Mouse (Mus musculus) CH12.LX (cell line): Measurements from ENCODE around the gene Nol4l. TPM values are rescaled to one million over a fixed set of nuclear protein-coding genes. Genes with fewer than 3 reads are reported as not detected.

ENCODE experiments used
- DNase-seq: peaks from one replicate; pipeline ENCODE4 v3.0.0-alpha.2; 2013; ENCODE audit errors: extremely low read depth
- H3K27ac ChIP-seq: 2 replicates; pipeline ENCODE4 v1.5.1; 2012; ENCODE audit warnings: low read depth, mild to moderate bottlenecking, control low read depth, moderate library complexity; ENCODE audit not compliant: insufficient read depth
- H3K27me3 ChIP-seq: replicated peaks from 2 replicates; pipeline ENCODE3; 2012; ENCODE audit warnings: inconsistent platforms
- H3K36me3 ChIP-seq, 2 experiments: replicated peaks in 1 of 2; 2 replicates each; pipeline versions ENCODE3 to v1.6.1; 2012; ENCODE audit warnings: inconsistent platforms in 1 of 2, low read length in 1 of 2, mild to moderate bottlenecking in 1 of 2, mixed read lengths in 1 of 2, moderate library complexity in 1 of 2; ENCODE audit not compliant: control insufficient read depth in 1 of 2, insufficient read depth in 1 of 2
- H3K4me1 ChIP-seq, 2 experiments: 2 replicates each; pipeline ENCODE4 v1.6.1; 2012; ENCODE audit warnings: inconsistent platforms in 1 of 2, moderate library complexity in 1 of 2; ENCODE audit not compliant: insufficient read depth in 2 of 2, control insufficient read depth in 1 of 2
- H3K4me2 ChIP-seq: 2 replicates; pipeline ENCODE4 v1.6.1; 2012; ENCODE audit warnings: low read depth, mild to moderate bottlenecking, control low read depth; ENCODE audit not compliant: poor library complexity, insufficient read depth, severe bottlenecking
- H3K4me3 ChIP-seq, 3 experiments: fragments of 150-350 bp in 1 of 3; sonication (generic) in 1 of 3; replicated peaks in 1 of 3; 2 replicates each; pipeline versions ENCODE3 to v1.5.1; 2011 to 2012; ENCODE audit warnings: low read depth in 2 of 3, low read length in 2 of 3, mild to moderate bottlenecking in 2 of 3, moderate library complexity in 2 of 3, control low read depth in 1 of 3, improper control_type of control experiment in 1 of 3, inconsistent platforms in 1 of 3, mixed read lengths in 1 of 3; ENCODE audit not compliant: poor library complexity in 1 of 3
- H3K79me2 ChIP-seq: replicated peaks from 2 replicates; pipeline ENCODE4 v1.6.1; 2012; ENCODE audit warnings: mild to moderate bottlenecking, moderate library complexity; ENCODE audit not compliant: control insufficient read depth, poor library complexity, insufficient read depth, severe bottlenecking; ENCODE audit errors: extremely low read depth
- H3K9ac ChIP-seq: 2 replicates; pipeline ENCODE4 v1.6.1; 2012; ENCODE audit warnings: low read depth, mild to moderate bottlenecking, control low read depth, moderate library complexity; ENCODE audit not compliant: insufficient read depth
- H3K9me3 ChIP-seq: replicated peaks from 2 replicates; pipeline ENCODE3; 2012; ENCODE audit warnings: low read length, inconsistent platforms, mixed read lengths
- E2F4 ChIP-seq: IDR thresholded peaks from 2 replicates; pipeline ENCODE4 v1.6.1; 2011; ENCODE audit warnings: low read depth, low read length, improper control_type of control experiment; ENCODE audit not compliant: insufficient replicate concordance
- ELF1 ChIP-seq: IDR thresholded peaks from 2 replicates; pipeline ENCODE4 v1.6.1; 2014; ENCODE audit warnings: low read depth, mild to moderate bottlenecking, inconsistent platforms, low read length, improper control_type of control experiment
- HCFC1 ChIP-seq: IDR thresholded peaks from 2 replicates; pipeline ENCODE4 v1.6.1; 2012; ENCODE audit warnings: low read depth, mild to moderate bottlenecking, inconsistent platforms, low read length, improper control_type of control experiment
- IRF4 ChIP-seq: IDR thresholded peaks from 2 replicates; pipeline ENCODE4 v1.6.1; 2014; ENCODE audit warnings: low read depth, mild to moderate bottlenecking, inconsistent platforms, low read length, improper control_type of control experiment
- JUN ChIP-seq: IDR thresholded peaks from 2 replicates; pipeline ENCODE4 v1.6.1; 2011; ENCODE audit warnings: low read depth, mild to moderate bottlenecking, low read length, improper control_type of control experiment, moderate library complexity; ENCODE audit not compliant: insufficient read depth
- KAT2A ChIP-seq: IDR thresholded peaks from 2 replicates; pipeline ENCODE4 v1.6.1; 2012; ENCODE audit warnings: low read length, improper control_type of control experiment, inconsistent platforms; ENCODE audit not compliant: insufficient replicate concordance
- MEF2A ChIP-seq: IDR thresholded peaks from 2 replicates; pipeline ENCODE4 v1.6.1; 2014; ENCODE audit warnings: low read depth, mild to moderate bottlenecking, inconsistent platforms, low read length, improper control_type of control experiment, borderline replicate concordance
- MXI1 ChIP-seq: IDR thresholded peaks from 2 replicates; pipeline ENCODE4 v1.6.1; 2011; ENCODE audit warnings: mild to moderate bottlenecking, low read depth, low read length, improper control_type of control experiment
- NELFE ChIP-seq: IDR thresholded peaks from 2 replicates; pipeline ENCODE4 v1.6.1; 2011; ENCODE audit warnings: low read depth, low read length, improper control_type of control experiment
- POLR2A ChIP-seq: IDR thresholded peaks from 2 replicates; pipeline ENCODE4 v1.6.1; 2011; ENCODE audit warnings: low read depth, mild to moderate bottlenecking, improper control_type of control experiment, low read length
- SIN3A ChIP-seq: IDR thresholded peaks from 2 replicates; pipeline ENCODE4 v1.6.1; 2012; ENCODE audit warnings: low read length, improper control_type of control experiment, inconsistent platforms
- SMC3 ChIP-seq: IDR thresholded peaks from 2 replicates; pipeline ENCODE4 v1.6.1; 2011; ENCODE audit warnings: low read depth, low read length, improper control_type of control experiment
- TBP ChIP-seq: conservative IDR thresholded peaks from 2 replicates; pipeline ENCODE4 v1.6.1; 2011; ENCODE audit warnings: low read depth, low read length, improper control_type of control experiment
- UBTF ChIP-seq: IDR thresholded peaks from 2 replicates; pipeline ENCODE4 v1.6.1; 2012; ENCODE audit warnings: low read depth, mild to moderate bottlenecking, inconsistent platforms, low read length, improper control_type of control experiment, moderate library complexity
- dilution Hi-C: fragments of 300-500 bp; cut with MboI; formaldehyde crosslinking; loops from 2 replicates; pipeline ENCODE4 v1.14.3; 2020; ENCODE audit warnings: low sequenced_read_pairs; ENCODE audit not compliant: extremely low pct_unique_long_range_greater_than_20kb, extremely low pct_ligation_motif_present
- in situ Hi-C: fragments of 300-500 bp; cut with MboI; formaldehyde crosslinking; loops from 3 replicates; pipeline ENCODE4 v1.14.3; 2019; ENCODE audit warnings: low sequenced_read_pairs, low pct_ligation_motif_present, low pct_unique_long_range_greater_than_20kb, mixed read lengths
- polyA plus RNA-seq: library from polyadenylated mRNA; unstranded; fragments of >175 nt; gene quantifications from 2 replicates; pipeline ENCODE4 v1.2.1, GENCODE M21; 2012; ENCODE audit warnings: low read depth; ENCODE audit not compliant: insufficient read length
- total RNA-seq, 2 experiments: library from RNA; depleted of rRNA; stranded (reverse); fragments of 300-350 nt in 1 of 2; fragments of >200 nt in 1 of 2; gene quantifications; 2 replicates each; pipeline ENCODE4 v1.2.3; 2012 to 2014

Gene Nol4l
- total and polyA plus RNA-seq, 3 experiments, result 1.3 to 3.7 (median 3.5) TPM

DNA sequence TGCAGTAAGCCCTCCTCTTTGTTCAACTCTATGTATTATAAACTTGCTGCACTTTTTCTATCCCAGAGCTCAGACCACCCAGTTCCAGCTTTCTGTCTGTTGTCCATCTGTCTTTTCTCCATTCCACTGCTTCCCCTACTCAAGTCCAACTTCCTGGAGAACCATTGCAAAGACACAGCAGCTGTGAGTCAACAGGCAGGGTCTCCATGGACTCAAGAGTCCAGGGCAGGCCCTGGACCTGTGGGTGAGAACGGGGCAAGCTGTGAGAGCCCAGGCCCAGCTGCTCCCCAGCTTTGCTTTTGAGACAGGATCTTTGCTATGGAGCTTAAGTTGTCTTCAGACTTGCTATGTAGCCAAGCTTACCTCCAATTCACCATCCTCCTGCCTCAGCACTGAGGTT is 99.2 kb downstream of the Nol4l start:
- peaks cover 5 to 16% of the 10 kb centered on the region in 2 experiments; a peak in 2 of 4 replicates for H3K4me1 ChIP-seq
- no peak overlapping the region for H3K9ac ChIP-seq
- no peak for DNase-seq
- no peak overlapping the region for H3K4me2 ChIP-seq
- in situ Hi-C loops, result loop anchor here (5.0 kb wide), 1 partner anchor 37 kb away; no protein-coding TSS in a partner anchor
- no peak overlapping the region for H3K27ac ChIP-seq
- no peak for TF ChIP-seq SIN3A
- TF ChIP-seq, all 38 proteins: peak for 0
- Histone ChIP-seq H3K27me3 (no peaks in the 10 kb centered on the region), H3K79me2 (no peaks in the 10 kb centered on the region), H3K9me3 (no peaks in the 10 kb centered on the region), H3K36me3 (peaks cover 0 to 45% of the 10 kb centered on the region in 2 experiments), H3K4me3 (no peak overlapping the region)
- dilution Hi-C loops, result no loop called here

DNA sequence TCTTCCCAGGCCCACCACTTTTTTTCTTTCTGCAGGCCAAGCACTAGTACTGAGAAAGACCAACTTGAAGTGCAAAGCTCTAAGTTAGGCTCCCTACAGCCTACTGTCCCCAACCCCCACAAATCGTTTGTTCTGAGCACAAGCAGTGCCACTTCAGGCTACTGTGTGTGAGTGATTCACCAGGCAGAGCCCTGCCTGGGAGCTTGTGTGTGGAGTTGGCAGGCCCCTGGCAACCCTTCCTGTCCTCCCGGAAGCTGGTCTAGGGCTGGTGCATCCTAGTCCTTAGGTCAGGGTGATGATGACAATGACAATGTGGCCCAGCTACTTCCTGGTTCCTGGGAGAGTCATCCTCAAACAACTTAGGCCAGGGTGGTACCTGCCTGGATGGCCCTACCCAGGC is 101.3 kb downstream of the Nol4l start:
- no peak for DNase-seq
- H3K4me2 ChIP-seq, result no peak overlapping the region
- no peak overlapping the region for H3K9ac ChIP-seq
- H3K36me3 ChIP-seq, result peaks cover 0 to 49% of the 10 kb centered on the region in 2 experiments
- H3K4me3 ChIP-seq, result no peak overlapping the region
- H3K4me1 ChIP-seq, result peaks cover 0 to under 1% of the 10 kb centered on the region in 2 experiments; a peak in 1 of 4 replicates
- dilution Hi-C loops, result no loop called here
- H3K79me2 ChIP-seq, result no peaks in the 10 kb centered on the region; the same call in 1 of the 2 replicates
- no peaks in the 10 kb centered on the region for H3K9me3 ChIP-seq
- no peak overlapping the region for H3K27ac ChIP-seq
- no peaks in the 10 kb centered on the region for H3K27me3 ChIP-seq
- TF ChIP-seq TBP (no peak), E2F4 (no peak), HCFC1 (no peak), KAT2A (no peak), ELF1 (no peak), UBTF (no peak), IRF4 (no peak), JUN (no peak), SIN3A (no peak), SMC3 (no peak), POLR2A (no peak), MXI1 (no peak)
- TF ChIP-seq, all 38 proteins: peak for 0
- in situ Hi-C loops, result no loop called here

DNA sequence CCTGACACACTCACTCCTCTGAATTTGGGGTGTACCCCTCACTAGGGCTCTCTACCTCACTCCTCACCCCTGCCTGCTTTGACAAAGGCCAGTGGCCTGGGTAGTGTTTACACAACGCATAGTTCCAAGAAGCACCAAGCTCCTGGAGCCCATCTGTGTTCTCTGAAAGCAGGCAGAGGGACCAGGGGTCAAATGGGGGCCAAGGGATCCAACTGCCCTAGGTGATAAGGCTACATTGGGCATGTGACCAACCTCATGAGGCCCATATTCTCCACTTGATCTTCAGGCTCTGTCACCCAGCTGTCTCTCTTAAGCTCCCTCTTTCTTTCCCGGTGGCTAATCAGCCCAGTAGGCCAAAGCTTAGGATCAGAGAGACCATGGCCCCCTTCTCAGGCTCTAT is 102.8 kb downstream of the Nol4l start:
- no peak overlapping the region for H3K27ac ChIP-seq
- TF ChIP-seq E2F4, result no peak
- no peak for TF ChIP-seq MXI1
- TF ChIP-seq MEF2A, result no peak
- no peak for TF ChIP-seq NELFE
- TF ChIP-seq, all 38 proteins: peak for 0
- no peak overlapping the region for H3K9ac ChIP-seq
- no peak overlapping the region for H3K4me3 ChIP-seq
- in situ Hi-C loops (no loop called here), dilution Hi-C loops (no loop called here)
- no peaks in the 10 kb centered on the region for H3K27me3 ChIP-seq
- H3K36me3 ChIP-seq, result peaks cover 2 to 48% of the 10 kb centered on the region in 2 experiments
- H3K79me2 ChIP-seq, result no peaks in the 10 kb centered on the region; the same call in 1 of the 2 replicates
- no peaks in the 10 kb centered on the region for H3K9me3 ChIP-seq
- no peak for DNase-seq
- no peak overlapping the region for H3K4me2 ChIP-seq
- peaks cover 0 to 7% of the 10 kb centered on the region in 2 experiments; a peak in 2 of 4 replicates for H3K4me1 ChIP-seq
